Mouse (Mus musculus) neural tube, embryonic 12.5 days (tissue): ENCODE data around the gene Adap2. TPM values are rescaled to one million over a fixed set of nuclear protein-coding genes. Genes with fewer than 3 reads are reported as not detected.

Source experiments
- ATAC-seq: fragments of 200-750 bp; cut with Nextera tagmentation; 2 replicates; pipeline ENCODE4 v1.8.0; 2017; ENCODE audit warnings: low read depth, mild to moderate bottlenecking, moderate TSS enrichment, moderate library complexity; ENCODE audit not compliant: low FRiP score
- H3K27ac ChIP-seq: fragments of 300-500 bp; sonication (generic); 2 replicates; pipeline ENCODE4 v1.5.1; 2016
- H3K27me3 ChIP-seq: fragments of 300-500 bp; sonication (generic); replicated peaks from 2 replicates; pipeline ENCODE4 v1.6.1; 2016; ENCODE audit warnings: mild to moderate bottlenecking
- H3K36me3 ChIP-seq: fragments of 300-500 bp; sonication (generic); 2 replicates; pipeline ENCODE4 v1.6.1; 2016; ENCODE audit warnings: mild to moderate bottlenecking
- H3K4me1 ChIP-seq: fragments of 300-500 bp; sonication (generic); 2 replicates; pipeline ENCODE4 v1.6.1; 2016
- H3K4me2 ChIP-seq: fragments of 300-500 bp; sonication (generic); replicated peaks from 2 replicates; pipeline ENCODE4 v1.6.1; 2016; ENCODE audit warnings: mild to moderate bottlenecking
- H3K4me3 ChIP-seq: fragments of 300-500 bp; sonication (generic); 2 replicates; pipeline ENCODE4 v1.5.1; 2016
- H3K9ac ChIP-seq: fragments of 300-500 bp; sonication (generic); 2 replicates; pipeline ENCODE4 v1.6.1; 2016; ENCODE audit warnings: mild to moderate bottlenecking
- H3K9me3 ChIP-seq: fragments of 300-500 bp; sonication (generic); 2 replicates; pipeline ENCODE4 v1.6.1; 2016; ENCODE audit warnings: mild to moderate bottlenecking
- WGBS: fragments of 180-500 bp; shearing (Covaris S2); methylation state at CpG from one replicate; pipeline ENCODE4 v1.1.7; 2016; 5-methylcytosine and 5-hydroxymethylcytosine counted together
- polyA plus RNA-seq: library from polyadenylated mRNA; unstranded; fragments of >200 nt; fragmentation: Nextera tagmentation; extraction: Ambion mirVana; gene quantifications from 2 replicates; pipeline ENCODE4 v1.2.1, GENCODE M21; 2016

Gene Adap2
- polyA plus RNA-seq, 1 experiment from 2014 or later: 2.5 TPM

- 77% methylated on average over 7 of the region's 7 CpGs for WGBS
- Histone ChIP-seq H3K9ac (no peak overlapping the region), H3K9me3 (no peaks in the 10 kb centered on the region), H3K4me2 (no peak overlapping the region), H3K36me3 (no peaks in the 10 kb centered on the region), H3K27ac (no peak overlapping the region), H3K4me1 (no peaks in the 10 kb centered on the region), H3K4me3 (no peak overlapping the region), H3K27me3 (no peaks in the 10 kb centered on the region)
- no peak for ATAC-seq
Measured at GRCm38 (mm10) chr11:80163362-80164116, 9.6 kb downstream of the Adap2 start.

- WGBS: 59% methylated on average over 2 of the region's 2 CpGs
- H3K9ac ChIP-seq: no peak overlapping the region
- ATAC-seq: no peak
- H3K36me3 ChIP-seq: no peaks in the 10 kb centered on the region
- H3K27ac ChIP-seq: no peak overlapping the region
- H3K4me2 ChIP-seq: no peak overlapping the region
- no peaks in the 10 kb centered on the region for H3K4me1 ChIP-seq
- H3K9me3 ChIP-seq: no peaks in the 10 kb centered on the region
- no peak overlapping the region for H3K4me3 ChIP-seq
- H3K27me3 ChIP-seq: no peaks in the 10 kb centered on the region
Measured at GRCm38 (mm10) chr11:80164224-80164623, 10.3 kb downstream of the Adap2 start.

- WGBS: 91% methylated on average over 9 of the region's 9 CpGs
- H3K9ac ChIP-seq: no peak overlapping the region
- no peaks in the 10 kb centered on the region for H3K4me1 ChIP-seq
- no peak overlapping the region for H3K4me2 ChIP-seq
- no peaks in the 10 kb centered on the region for H3K27me3 ChIP-seq
- H3K27ac ChIP-seq: no peak overlapping the region
- no peak overlapping the region for H3K4me3 ChIP-seq
- H3K9me3 ChIP-seq: no peaks in the 10 kb centered on the region
- no peak for ATAC-seq
- no peaks in the 10 kb centered on the region for H3K36me3 ChIP-seq
Measured at GRCm38 (mm10) chr11:80168121-80168520, 14.2 kb downstream of the Adap2 start.

- H3K36me3 ChIP-seq: no peaks in the 10 kb centered on the region
- H3K9me3 ChIP-seq: no peaks in the 10 kb centered on the region
- H3K9ac ChIP-seq: no peak overlapping the region
- WGBS: 86% methylated on average over 4 of the region's 4 CpGs
- H3K4me1 ChIP-seq: no peaks in the 10 kb centered on the region
- ATAC-seq: no peak
- no peak overlapping the region for H3K4me3 ChIP-seq
- no peaks in the 10 kb centered on the region for H3K27me3 ChIP-seq
- no peak overlapping the region for H3K27ac ChIP-seq
- no peak overlapping the region for H3K4me2 ChIP-seq
Measured at GRCm38 (mm10) chr11:80168611-80169249, 14.8 kb downstream of the Adap2 start.

GRCm38 (mm10) chr11:80169629-80170028 lies 15.7 kb downstream of the Adap2 start:
- H3K27ac ChIP-seq: no peak overlapping the region
- no peak overlapping the region for H3K4me3 ChIP-seq
- no peaks in the 10 kb centered on the region for H3K9me3 ChIP-seq
- no peaks in the 10 kb centered on the region for H3K27me3 ChIP-seq
- WGBS: 87% methylated on average over 3 of the region's 3 CpGs
- no peak overlapping the region for H3K9ac ChIP-seq
- H3K4me2 ChIP-seq: no peak overlapping the region
- ATAC-seq: no peak
- H3K36me3 ChIP-seq: no peaks in the 10 kb centered on the region
- H3K4me1 ChIP-seq: no peaks in the 10 kb centered on the region

GRCm38 (mm10) chr11:80170351-80170750 lies 16.4 kb downstream of the Adap2 start:
- no peak for ATAC-seq
- WGBS: 70% methylated on average over 5 of the region's 5 CpGs
- no peak overlapping the region for H3K4me3 ChIP-seq
- no peaks in the 10 kb centered on the region for H3K4me1 ChIP-seq
- H3K36me3 ChIP-seq: no peaks in the 10 kb centered on the region
- no peak overlapping the region for H3K4me2 ChIP-seq
- H3K27ac ChIP-seq: no peak overlapping the region
- H3K9ac ChIP-seq: no peak overlapping the region
- H3K9me3 ChIP-seq: no peaks in the 10 kb centered on the region
- H3K27me3 ChIP-seq: no peaks in the 10 kb centered on the region

GRCm38 (mm10) chr11:80171884-80172283 lies 18.0 kb downstream of the Adap2 start:
- Histone ChIP-seq H3K9me3 (no peaks in the 10 kb centered on the region), H3K27me3 (peaks cover 4% of the 10 kb centered on the region; the same call in 1 of the 2 replicates), H3K9ac (no peak overlapping the region), H3K4me3 (no peak overlapping the region), H3K27ac (no peak overlapping the region), H3K4me1 (no peaks in the 10 kb centered on the region), H3K4me2 (no peak overlapping the region), H3K36me3 (no peaks in the 10 kb centered on the region)
- 74% methylated on average over 4 of the region's 4 CpGs for WGBS
- no peak for ATAC-seq

- ATAC-seq: no peak
- WGBS: 84% methylated on average over 11 of the region's 11 CpGs
Measured at GRCm38 (mm10) chr11:80173963-80174670, 20.2 kb downstream of the Adap2 start.

GRCm38 (mm10) chr11:80176911-80177895 lies 23.3 kb downstream of the Adap2 start:
- Histone ChIP-seq H3K36me3 (no peaks in the 10 kb centered on the region), H3K9me3 (no peaks in the 10 kb centered on the region), H3K4me2 (no peak overlapping the region), H3K9ac (no peak overlapping the region), H3K27me3 (peaks cover 4% of the 10 kb centered on the region; the same call in 1 of the 2 replicates), H3K27ac (no peak overlapping the region), H3K4me3 (no peak overlapping the region), H3K4me1 (no peaks in the 10 kb centered on the region)
- no peak for ATAC-seq
- 82% methylated on average over 11 of the region's 11 CpGs for WGBS

More at GRCm38 (mm10) chr11:80173963-80174670, 20.2 kb downstream of the Adap2 start:
- Histone ChIP-seq H3K9me3 (no peaks in the 10 kb centered on the region), H3K4me2 (no peak overlapping the region), H3K36me3 (no peaks in the 10 kb centered on the region), H3K27ac (no peak overlapping the region), H3K4me1 (no peaks in the 10 kb centered on the region), H3K4me3 (no peak overlapping the region), H3K9ac (no peak overlapping the region), H3K27me3 (peaks cover 4% of the 10 kb centered on the region; the same call in 1 of the 2 replicates)

- H3K27ac ChIP-seq: no peak overlapping the region
- peaks cover 4% of the 10 kb centered on the region; the same call in 1 of the 2 replicates for H3K27me3 ChIP-seq
- no peaks in the 10 kb centered on the region for H3K36me3 ChIP-seq
- H3K9ac ChIP-seq: no peak overlapping the region
- H3K9me3 ChIP-seq: no peaks in the 10 kb centered on the region
- H3K4me3 ChIP-seq: no peak overlapping the region
- WGBS: 89% methylated on average over 8 of the region's 8 CpGs
- no peaks in the 10 kb centered on the region for H3K4me1 ChIP-seq
- H3K4me2 ChIP-seq: no peak overlapping the region
- ATAC-seq: no peak
Measured at GRCm38 (mm10) chr11:80178316-80178715, 24.4 kb downstream of the Adap2 start.

GRCm38 (mm10) chr11:80181021-80181749 lies 27.3 kb downstream of the Adap2 start:
- no peaks in the 10 kb centered on the region for H3K9me3 ChIP-seq
- H3K27ac ChIP-seq: no peak overlapping the region
- no peak overlapping the region for H3K9ac ChIP-seq
- H3K4me2 ChIP-seq: no peak overlapping the region
- peaks cover under 1% of the 10 kb centered on the region; the same call in 1 of the 2 replicates for H3K27me3 ChIP-seq
- H3K4me3 ChIP-seq: no peak overlapping the region
- 70% methylated on average over 5 of the region's 5 CpGs for WGBS
- H3K4me1 ChIP-seq: 0 out of 2 replicates have a peak, but pooled peaks cover 5% of the 10 kb centered on the region
- H3K36me3 ChIP-seq: no peaks in the 10 kb centered on the region
- no peak for ATAC-seq
